Mouse (Mus musculus) frontal cortex, adult 2 months (tissue): Measurements from ENCODE around the gene Tanc1. TPM values are rescaled to one million over a fixed set of nuclear protein-coding genes. Genes with fewer than 3 reads are reported as not detected.
A peak's percentile ranks its signal among the peaks of the same experiment; 100 is the strongest.

Source experiments
- DNase-seq, 2 experiments: peaks; one replicate each; pipeline ENCODE4 v3.0.0; 2022; ENCODE audit warnings: low spot score in 1 of 2; ENCODE audit errors: extremely low spot score in 1 of 2
- polyA plus RNA-seq: library from polyadenylated mRNA; depleted of rRNA; stranded (reverse); fragments of >200 nt; gene quantifications from 2 replicates; pipeline ENCODE4 v1.2.3, GENCODE M21; 2012

Tanc1 gene
- polyA plus RNA-seq, 1 experiment, result 10.2 TPM

- no peak for DNase-seq
Measured at GRCm38 (mm10) chr2:59783055-59783831, 171.4 kb downstream of the Tanc1 start.

GRCm38 (mm10) chr2:59783832-59784627 is 172.2 kb downstream of the Tanc1 start:
- no peak for DNase-seq

GRCm38 (mm10) chr2:59784628-59784883 is 172.7 kb downstream of the Tanc1 start:
- no peak for DNase-seq

GRCm38 (mm10) chr2:59785597-59785996 is 173.8 kb downstream of the Tanc1 start:
- no peak for DNase-seq

- no peak for DNase-seq
Measured at GRCm38 (mm10) chr2:59788704-59789500, 177.1 kb downstream of the Tanc1 start.

GRCm38 (mm10) chr2:59791596-59791995 is 179.8 kb downstream of the Tanc1 start:
- no peak for DNase-seq

GRCm38 (mm10) chr2:59793337-59793736 is 181.5 kb downstream of the Tanc1 start:
- no peak for DNase-seq

GRCm38 (mm10) chr2:59794838-59795237 is 183.0 kb downstream of the Tanc1 start:
- DNase-seq, result peak; percentile 27 to 50

- no peak for DNase-seq
Measured at GRCm38 (mm10) chr2:59798934-59799532, 187.2 kb downstream of the Tanc1 start.

- no peak for DNase-seq
Measured at GRCm38 (mm10) chr2:59799572-59799971, 187.7 kb downstream of the Tanc1 start.

GRCm38 (mm10) chr2:59800481-59801266 is 188.8 kb downstream of the Tanc1 start:
- DNase-seq, result no peak

- no peak for DNase-seq
Measured at GRCm38 (mm10) chr2:59802722-59803387, 191.0 kb downstream of the Tanc1 start.

- DNase-seq, result no peak
Measured at GRCm38 (mm10) chr2:59805595-59805994, 193.8 kb downstream of the Tanc1 start.

- no peak for DNase-seq
Measured at GRCm38 (mm10) chr2:59806038-59806437, 194.2 kb downstream of the Tanc1 start.

- DNase-seq, result no peak
Measured at GRCm38 (mm10) chr2:59808608-59809007, 196.8 kb downstream of the Tanc1 start.

GRCm38 (mm10) chr2:59810039-59810438 is 198.2 kb downstream of the Tanc1 start:
- no peak for DNase-seq

- no peak for DNase-seq
Measured at GRCm38 (mm10) chr2:59811247-59811646, 199.4 kb downstream of the Tanc1 start.

- DNase-seq, result no peak
Measured at GRCm38 (mm10) chr2:59812641-59813040, 200.8 kb downstream of the Tanc1 start.

GRCm38 (mm10) chr2:59813457-59813856 is 201.6 kb downstream of the Tanc1 start:
- no peak for DNase-seq

- no peak for DNase-seq
Measured at GRCm38 (mm10) chr2:59814997-59815396, 203.2 kb downstream of the Tanc1 start.
